Mouse (Mus musculus): Measurements from ENCODE around the gene Mtss1l.

The Mtss1l gene

DNA sequence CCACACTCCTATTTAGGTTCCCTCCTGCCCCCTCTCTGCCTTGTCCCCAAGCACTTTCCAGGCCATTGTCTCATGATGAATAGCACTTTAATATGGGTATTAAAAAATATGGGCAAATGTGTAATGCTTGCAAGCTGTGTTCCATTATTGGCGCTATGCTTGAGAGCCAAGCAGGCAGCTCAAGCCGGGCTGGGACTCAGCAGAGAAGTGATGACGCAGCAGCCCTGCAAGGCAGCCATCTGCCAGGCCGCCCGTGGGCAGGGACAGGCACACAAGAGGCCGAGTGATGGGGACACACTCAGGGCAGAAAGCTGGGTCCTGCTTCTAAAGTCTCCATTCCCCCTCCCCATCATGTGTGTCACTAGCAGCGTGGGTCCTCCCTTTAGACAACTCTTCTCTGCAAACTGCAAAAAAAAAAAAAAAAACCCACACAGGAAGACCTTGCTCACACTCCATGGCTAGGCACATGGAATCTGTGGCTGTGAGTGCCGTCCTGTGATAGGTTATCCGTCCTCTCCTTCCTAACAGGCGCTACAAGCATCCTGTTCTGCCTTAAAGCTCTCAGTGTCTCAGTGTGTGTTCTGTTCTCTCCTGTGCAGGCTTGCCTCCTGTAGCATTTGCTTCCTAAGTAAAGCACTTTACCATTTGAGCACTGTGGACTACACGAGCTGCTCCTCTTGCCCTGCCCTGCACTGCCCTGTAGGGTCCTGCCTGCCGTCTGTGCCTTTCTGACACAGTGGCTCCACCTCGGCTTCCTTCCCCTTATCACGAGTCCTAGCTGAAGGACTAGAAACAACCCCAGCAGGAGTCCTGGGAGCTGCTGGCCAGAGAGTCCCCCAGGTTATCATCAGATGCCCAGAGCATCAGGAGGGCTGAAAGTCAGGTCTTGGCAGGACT is 15.6 kb upstream of the Mtss1l start:
- DNase-seq (ENCODE audit: extremely low spot score, low read depth, low spot score): no peak

GRCm38 (mm10) chr8:110706288-110706870 is 14.9 kb upstream of the Mtss1l start:
- DNase-seq (ENCODE audit: extremely low spot score, low read depth, low spot score): no peak

GRCm38 (mm10) chr8:110708429-110708828 is 12.8 kb upstream of the Mtss1l start:
- no peak for DNase-seq (ENCODE audit: extremely low spot score, low read depth, low spot score)

DNA sequence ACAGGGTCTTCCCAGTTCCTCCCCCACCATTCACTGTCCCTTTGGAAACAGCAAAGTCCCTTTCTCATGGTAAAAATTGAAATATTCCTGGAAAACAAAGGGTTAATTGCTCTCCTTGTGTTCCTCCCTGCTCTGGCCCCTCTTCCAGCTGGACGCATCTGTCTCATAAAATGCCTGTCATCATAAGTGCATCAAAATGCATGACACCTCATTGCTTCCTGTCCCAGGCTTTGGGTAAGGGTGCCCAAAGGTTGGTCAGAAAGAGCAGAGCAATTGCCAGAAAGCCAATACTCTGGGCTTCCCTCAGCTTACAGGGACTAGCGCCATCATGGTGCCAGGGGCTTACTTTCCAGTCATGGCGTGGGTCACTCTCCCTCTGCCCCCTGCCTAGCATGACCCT is 10.7 kb upstream of the Mtss1l start:
- no peak for DNase-seq (ENCODE audit: extremely low spot score, low read depth, low spot score)

DNA sequence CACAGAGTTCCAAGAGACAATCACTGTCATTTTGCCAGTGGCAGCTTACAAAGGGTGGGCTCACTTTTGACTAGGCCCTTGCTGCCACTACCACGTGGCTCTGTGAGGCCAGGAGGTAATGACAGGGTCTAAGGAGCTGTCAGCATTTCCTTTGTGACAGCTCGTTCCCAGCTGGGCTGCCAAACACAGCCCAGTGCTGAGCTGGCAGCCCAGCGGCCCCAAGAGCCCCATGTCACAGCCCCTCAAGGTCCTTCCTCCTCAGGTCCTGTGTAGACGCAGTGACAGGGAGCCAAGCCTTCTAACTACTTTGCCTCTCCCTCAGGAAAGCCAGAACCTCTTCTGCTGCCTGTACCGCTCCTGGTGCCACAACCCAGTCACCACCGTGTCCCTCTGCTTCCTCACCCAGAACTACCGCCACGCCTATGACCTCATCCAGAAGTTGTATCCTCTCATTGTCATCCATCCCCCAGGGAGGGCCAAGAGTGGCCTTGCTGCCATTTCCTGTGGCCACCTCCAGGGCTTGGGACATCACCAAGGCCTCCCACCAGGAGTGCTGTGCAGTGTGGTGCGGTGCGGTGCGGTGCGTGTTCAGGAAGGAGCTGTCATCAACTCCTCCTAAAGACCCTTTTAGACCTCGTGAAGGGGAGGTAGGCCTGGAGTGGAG is 9.9 kb upstream of the Mtss1l start:
- DNase-seq (ENCODE audit: extremely low spot score, low read depth, low spot score): no peak

DNA sequence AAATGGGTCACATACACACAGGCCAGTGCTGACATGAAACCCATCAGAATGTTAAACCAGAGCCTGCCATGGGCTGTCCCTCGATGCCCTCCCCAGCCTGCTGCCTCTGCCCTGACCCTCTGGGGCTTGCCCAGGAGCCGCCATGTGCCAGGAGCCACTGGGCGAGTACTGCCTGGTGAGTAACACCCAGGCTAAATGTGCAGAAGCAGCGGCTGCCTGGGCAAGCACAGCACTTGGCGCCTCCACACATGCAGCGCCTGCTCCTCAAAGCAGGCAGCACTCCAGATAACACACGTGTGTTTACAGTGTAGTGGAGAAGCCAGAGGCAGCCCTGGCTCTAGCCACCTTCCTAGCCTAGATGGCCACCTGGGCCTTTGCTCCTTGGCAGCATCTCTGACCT is 8.2 kb upstream of the Mtss1l start:
- no peak for DNase-seq (ENCODE audit: extremely low spot score, low read depth, low spot score)

- DNase-seq (ENCODE audit: extremely low spot score, low read depth, low spot score): no peak
Measured at GRCm38 (mm10) chr8:110714827-110715519, 6.3 kb upstream of the Mtss1l start.

DNA sequence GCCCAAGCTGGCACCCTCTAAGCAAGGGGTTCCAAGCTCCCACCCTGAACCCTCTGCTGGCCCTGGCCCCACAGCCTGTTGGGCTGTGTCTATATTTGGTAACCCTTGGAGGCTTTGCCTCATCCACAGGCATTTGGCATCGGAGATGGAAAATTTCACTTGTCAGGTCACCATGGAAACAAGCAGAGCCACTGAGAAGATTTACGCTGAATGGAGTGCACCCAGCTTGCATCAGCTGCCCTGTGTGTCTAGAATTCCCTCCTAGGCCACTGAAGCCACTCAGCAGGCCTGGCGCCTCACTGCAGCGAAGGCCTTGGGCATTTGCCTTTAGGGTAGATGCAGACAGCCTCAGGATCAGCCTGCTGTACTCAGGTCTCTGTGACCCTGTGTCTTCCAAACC is 5.2 kb upstream of the Mtss1l start:
- no peak for DNase-seq (ENCODE audit: extremely low spot score, low read depth, low spot score)

- no peak for DNase-seq (ENCODE audit: extremely low spot score, low read depth, low spot score)
Measured at GRCm38 (mm10) chr8:110717131-110717530, 4.1 kb upstream of the Mtss1l start.

DNA sequence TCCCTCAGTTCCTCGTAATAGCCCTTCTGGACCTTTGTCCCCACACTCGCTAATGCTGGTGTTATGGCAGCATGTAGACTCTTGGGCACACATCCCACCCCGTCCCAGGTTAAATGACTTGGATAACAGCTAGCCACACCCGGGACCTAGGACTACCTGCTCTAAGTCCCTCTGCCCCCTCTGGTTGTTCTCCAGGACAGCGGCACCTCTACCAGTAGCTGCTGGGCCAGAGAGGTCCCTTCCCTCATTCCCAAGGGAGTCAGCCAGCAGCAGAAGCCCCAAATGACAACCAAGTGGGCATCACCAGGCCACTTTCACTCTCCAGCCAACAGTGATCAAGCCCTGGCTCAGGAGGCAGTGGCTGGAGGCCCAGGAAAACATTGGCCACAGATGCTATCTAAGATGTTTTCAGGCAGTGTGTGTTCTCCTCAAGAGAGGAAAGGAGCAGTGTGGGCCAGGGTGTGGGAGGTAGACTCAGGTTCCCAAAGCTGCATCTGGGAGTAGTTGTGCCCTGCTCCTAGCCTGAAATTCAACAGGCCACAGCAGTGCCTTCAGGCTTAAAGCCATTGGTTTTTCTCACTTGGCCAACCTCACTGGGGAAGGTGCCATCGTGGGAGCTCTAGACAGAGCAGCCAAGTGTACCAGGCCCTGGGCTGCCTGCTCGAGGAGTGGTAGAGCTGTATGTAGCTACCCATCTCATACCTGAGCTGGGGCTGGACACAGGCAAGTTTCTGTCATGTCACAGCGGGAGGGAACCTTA is 2.9 kb upstream of the Mtss1l start:
- no peak for DNase-seq (ENCODE audit: extremely low spot score, low read depth, low spot score)

DNA sequence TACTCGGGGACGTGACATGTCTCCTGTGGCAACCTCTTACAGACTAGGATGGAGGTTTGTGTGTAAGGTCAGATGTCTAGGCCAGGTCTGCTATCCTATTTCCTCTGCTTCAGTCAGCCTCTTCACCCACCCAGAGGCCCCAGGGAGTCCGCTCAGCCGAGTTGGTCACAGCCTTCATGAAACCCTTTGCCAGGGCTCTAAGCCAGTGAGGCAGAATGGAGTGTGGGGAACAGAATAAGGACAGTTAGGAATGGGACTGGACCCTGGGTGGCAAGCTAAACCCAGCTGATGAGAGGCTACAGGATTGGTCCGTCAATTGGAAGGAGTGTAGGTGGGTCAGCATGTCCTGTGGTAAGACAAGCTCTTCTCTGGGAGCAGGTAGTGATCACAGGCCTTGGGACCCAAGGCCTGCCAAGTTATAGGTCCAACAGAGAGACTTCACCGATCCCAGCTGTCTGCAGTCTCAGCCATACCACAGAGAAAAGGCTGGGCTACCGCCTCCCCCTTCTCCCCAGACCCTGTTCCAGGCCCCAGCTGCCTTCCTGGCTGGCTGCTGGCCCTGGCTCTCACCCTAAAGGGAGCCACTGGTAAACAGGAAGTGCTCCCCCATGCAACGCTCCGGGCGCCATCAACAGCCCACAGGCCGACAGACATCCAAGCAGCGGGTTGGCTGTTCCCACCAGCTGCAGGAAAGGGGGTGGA is 2.2 kb upstream of the Mtss1l start:
- no peak for DNase-seq (ENCODE audit: extremely low spot score, low read depth, low spot score)

DNA sequence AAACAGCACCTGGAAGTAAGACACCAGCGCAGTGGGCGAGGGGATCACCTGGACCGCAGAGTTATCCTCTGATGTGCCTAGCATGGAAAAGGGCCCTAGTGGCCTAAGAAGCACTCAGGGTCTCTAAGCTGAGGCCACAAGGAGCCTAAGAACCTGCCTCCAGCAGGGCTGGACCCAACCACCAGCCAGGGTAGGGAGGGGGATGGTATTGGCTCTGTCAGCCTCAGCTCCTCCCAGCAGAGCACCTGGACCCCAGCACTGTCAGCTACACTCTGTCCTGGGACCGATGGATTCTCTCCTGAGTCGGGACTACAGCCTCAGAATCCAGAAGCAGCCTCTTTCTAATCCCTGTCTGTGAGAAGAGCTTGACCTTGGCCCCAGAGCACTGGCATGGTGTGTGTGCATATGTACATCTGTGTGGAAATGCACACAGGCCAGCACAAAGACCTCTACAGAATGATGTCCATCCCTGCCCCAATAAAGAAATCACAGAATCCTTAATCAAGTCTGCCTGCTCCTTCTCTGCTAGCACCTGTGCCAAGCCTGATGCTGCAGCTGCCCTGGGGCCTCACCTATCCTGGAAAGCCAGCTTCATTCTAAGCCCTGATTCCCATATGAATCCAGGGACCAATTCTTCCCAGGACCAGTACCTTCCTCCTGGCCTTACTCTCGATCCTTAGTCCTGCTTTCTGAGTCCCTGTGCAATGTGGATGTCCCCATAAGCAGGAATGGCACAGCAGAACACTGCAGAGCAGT is 1.2 kb upstream of the Mtss1l start:
- no peak for DNase-seq (ENCODE audit: extremely low spot score, low read depth, low spot score)

- no peak for DNase-seq (ENCODE audit: extremely low spot score, low read depth, low spot score)
Measured at GRCm38 (mm10) chr8:110721606-110722413, 534 bp downstream of the Mtss1l start.

- DNase-seq (ENCODE audit: extremely low spot score, low read depth, low spot score): no peak
Measured at GRCm38 (mm10) chr8:110722414-110723011, 1.2 kb downstream of the Mtss1l start.

GRCm38 (mm10) chr8:110724493-110724892 is 3.2 kb downstream of the Mtss1l start:
- DNase-seq (ENCODE audit: extremely low spot score, low read depth, low spot score): no peak

- DNase-seq (ENCODE audit: extremely low spot score, low read depth, low spot score): no peak
Measured at GRCm38 (mm10) chr8:110725084-110725838, 4.0 kb downstream of the Mtss1l start.

- no peak for DNase-seq (ENCODE audit: extremely low spot score, low read depth, low spot score)
Measured at GRCm38 (mm10) chr8:110726893-110727292, 5.6 kb downstream of the Mtss1l start.
